ENCODE assay signal across 9 mouse cellular contexts in the genomic region with DNA sequence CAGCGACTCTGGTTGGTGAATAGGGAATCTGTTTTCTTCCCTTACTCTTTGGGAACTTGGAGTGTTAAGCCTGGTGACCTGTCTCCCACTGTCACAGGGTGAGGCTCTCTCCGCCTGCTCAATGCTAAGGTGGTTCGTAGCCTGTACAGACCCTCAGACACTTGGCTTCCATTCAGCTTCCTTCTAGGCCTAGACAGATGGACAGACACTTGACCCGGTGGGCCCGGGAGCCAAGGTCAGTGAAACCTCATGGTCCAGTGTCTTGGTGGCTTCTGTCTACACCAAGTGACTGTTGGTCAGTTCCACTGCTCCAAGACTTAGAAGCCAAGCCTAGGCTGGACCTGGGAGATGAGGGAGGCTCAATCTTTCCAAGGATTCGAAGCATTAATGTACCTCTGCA. TPM values are rescaled to one million over a fixed set of nuclear protein-coding genes. Genes with fewer than 3 reads are reported as not detected.
A peak's percentile ranks its signal among the peaks of the same experiment; 100 is the strongest.
DNase-seq lines count a peak whose midpoint lies in the region; ATAC-seq and TF ChIP-seq lines count a peak whose summit lies in the region.
"Had no signal": no experiment of that assay in that cellular context is flagged by ENCODE, and none has a peak within 500 bp of the region (broad histone marks: within the 10 kb centered on the region; RNA-seq: fewer than 3 reads in every experiment).

No protein-coding gene starts in this region.

- no peak overlapping the region for H3K4me3 ChIP-seq in hindbrain, postnatal 0 days (ENCODE audit: low read length)
- H3K4me3 ChIP-seq in hindbrain, embryonic 11.5 days (ENCODE audit: low read depth, low read length): no peak overlapping the region
- 0 out of 2 replicates have a peak overlapping the region, but pooled peaks have one; percentile 19 for H3K4me3 ChIP-seq in neural tube, embryonic 15.5 days (replicated peaks)
- H3K4me3 ChIP-seq in intestine, embryonic 16.5 days (ENCODE audit: low read length): peak overlapping the region; percentile 85

- DNase-seq in hindbrain, postnatal 0 days (ENCODE audit: low spot score): no peak
- DNase-seq in hindbrain, embryonic 11.5 days (ENCODE audit: low spot score): no peak
- no peak for DNase-seq in neural tube, embryonic 10.5 days (ENCODE audit: extremely low spot score, low spot score)
- no peak for DNase-seq in thymus, postnatal 0 days (ENCODE audit: low spot score)
- DNase-seq in adrenal gland, postnatal 10 days: no peak
- DNase-seq: right cerebral cortex, postnatal 14 days; thymus, postnatal 36 days had no signal

- H3K36me3 ChIP-seq in hindbrain, postnatal 0 days (ENCODE audit: insufficient read depth, low read length): no peaks in the 10 kb centered on the region
- no peaks in the 10 kb centered on the region for H3K36me3 ChIP-seq in hindbrain, embryonic 11.5 days (ENCODE audit: control insufficient read depth, insufficient read depth, low read length)
- H3K36me3 ChIP-seq in neural tube, embryonic 15.5 days: no peaks in the 10 kb centered on the region
- H3K36me3 ChIP-seq in intestine, embryonic 16.5 days (ENCODE audit: control insufficient read depth, insufficient read depth, low read length): peaks cover 4% of the 10 kb centered on the region; the same call in 1 of the 2 replicates

- H3K27ac ChIP-seq in hindbrain, postnatal 0 days: no peak overlapping the region
- no peak overlapping the region for H3K27ac ChIP-seq in hindbrain, embryonic 11.5 days (ENCODE audit: low read depth, low read length)
- H3K27ac ChIP-seq in neural tube, embryonic 15.5 days (replicated peaks): no peak overlapping the region
- H3K27ac ChIP-seq in intestine, embryonic 16.5 days (ENCODE audit: low read length): peak overlapping the region; percentile 9; the same call in 1 of the 2 replicates

- peak overlapping the region; percentile 79; the same call in 1 of the 2 replicates for H3K4me2 ChIP-seq in hindbrain, postnatal 0 days (ENCODE audit: low read depth, low read length)
- no peak overlapping the region for H3K4me2 ChIP-seq in hindbrain, embryonic 11.5 days (replicated peaks; ENCODE audit: low read depth, low read length)
- H3K4me2 ChIP-seq in neural tube, embryonic 15.5 days: peak overlapping the region; percentile 95; the same call in 1 of the 2 replicates
- peak overlapping the region; percentile 87 for H3K4me2 ChIP-seq in intestine, embryonic 16.5 days (ENCODE audit: low read depth, low read length)

- no peaks in the 10 kb centered on the region for H3K9me3 ChIP-seq in hindbrain, postnatal 0 days (ENCODE audit: low read length)
- H3K9me3 ChIP-seq in hindbrain, embryonic 11.5 days (ENCODE audit: control insufficient read depth, low read length): no peaks in the 10 kb centered on the region
- 0 out of 2 replicates have a peak, but pooled peaks cover 5% of the 10 kb centered on the region for H3K9me3 ChIP-seq in neural tube, embryonic 15.5 days (replicated peaks)
- no peaks in the 10 kb centered on the region; the same call in 1 of the 2 replicates for H3K9me3 ChIP-seq in intestine, embryonic 16.5 days (ENCODE audit: control insufficient read depth, low read length)

- TF ChIP-seq CTCF in hindbrain, postnatal 0 days (IDR thresholded peaks at IDR 0.05; ENCODE audit: low read depth): no peak

- no peak overlapping the region for H3K9ac ChIP-seq in hindbrain, postnatal 0 days (replicated peaks; ENCODE audit: low read length)
- no peak overlapping the region for H3K9ac ChIP-seq in hindbrain, embryonic 11.5 days (ENCODE audit: low read depth, low read length)
- no peak overlapping the region for H3K9ac ChIP-seq in neural tube, embryonic 15.5 days (replicated peaks)
- peak overlapping the region; percentile 72 for H3K9ac ChIP-seq in intestine, embryonic 16.5 days (ENCODE audit: low read depth, low read length)

- no peaks in the 10 kb centered on the region for H3K4me1 ChIP-seq in hindbrain, postnatal 0 days (ENCODE audit: insufficient read depth, low read length)
- peaks cover 4% of the 10 kb centered on the region; the same call in 1 of the 2 replicates for H3K4me1 ChIP-seq in hindbrain, embryonic 11.5 days (replicated peaks; ENCODE audit: control insufficient read depth, insufficient read depth, low read length)
- peaks cover 25% of the 10 kb centered on the region for H3K4me1 ChIP-seq in neural tube, embryonic 15.5 days
- peaks cover 36% of the 10 kb centered on the region for H3K4me1 ChIP-seq in intestine, embryonic 16.5 days (ENCODE audit: control insufficient read depth, insufficient read depth, low read length)

- H3K27me3 ChIP-seq in hindbrain, postnatal 0 days (ENCODE audit: insufficient read depth, low read length): peaks cover 8% of the 10 kb centered on the region; the same call in 1 of the 2 replicates
- H3K27me3 ChIP-seq in hindbrain, embryonic 11.5 days (ENCODE audit: control insufficient read depth, insufficient read depth, low read length): peaks cover 38% of the 10 kb centered on the region
- H3K27me3 ChIP-seq in neural tube, embryonic 15.5 days (replicated peaks): peaks cover 49% of the 10 kb centered on the region
- no peaks in the 10 kb centered on the region for H3K27me3 ChIP-seq in intestine, embryonic 16.5 days (replicated peaks; ENCODE audit: control insufficient read depth, insufficient read depth, low read length)

- WGBS in hindbrain, postnatal 0 days: 89% methylated on average over 6 of the region's 6 CpGs
- WGBS in hindbrain, embryonic 11.5 days: 90% methylated on average over 6 of the region's 6 CpGs
- 91% methylated on average over 6 of the region's 6 CpGs for WGBS in neural tube, embryonic 15.5 days
- 89% methylated on average over 6 of the region's 6 CpGs for WGBS in intestine, embryonic 16.5 days

- no peak for ATAC-seq in hindbrain, postnatal 0 days
- no peak for ATAC-seq in hindbrain, embryonic 11.5 days (ENCODE audit: low FRiP score)
- no peak for ATAC-seq in neural tube, embryonic 15.5 days (ENCODE audit: low FRiP score)
- no peak for ATAC-seq in intestine, embryonic 16.5 days

RNA-seq across cellular contexts. Expression of gene Tmem189, which starts 1.8 kb away (rescaled TPM):
- total RNA-seq in hindbrain, postnatal 0 days (2014; rRNA removed): 70.0 and 79.9 TPM in 2 replicates
- 41.4 and 42.0 TPM in 2 replicates for polyA plus RNA-seq in hindbrain, postnatal 0 days (2015; fragmentation: Nextera tagmentation; extraction: Ambion mirVana)
- polyA plus RNA-seq in hindbrain, embryonic 11.5 days (2014; fragmentation: Nextera tagmentation; extraction: Ambion mirVana): 27.5 and 34.0 TPM in 2 replicates
- polyA plus RNA-seq in neural tube, embryonic 15.5 days (2015; fragmentation: Nextera tagmentation; extraction: Ambion mirVana): 41.4 and 44.1 TPM in 2 replicates
- 28.6 and 33.7 TPM in 2 replicates for polyA plus RNA-seq in intestine, embryonic 16.5 days (2015; fragmentation: Nextera tagmentation; extraction: Ambion mirVana)
- polyA plus RNA-seq in thymus, postnatal 0 days (2015; fragmentation: Nextera tagmentation; extraction: Ambion mirVana): 43.7 and 47.7 TPM in 2 replicates
- 10 to 100 TPM; 31.2 to 33.5 TPM for total RNA-seq in adrenal gland, postnatal 10 days (2021)

RNA-seq across cellular contexts. Expression of gene Cebpb, which starts 2.7 kb away (rescaled TPM):
- 8.1 and 8.7 TPM in 2 replicates for total RNA-seq in hindbrain, postnatal 0 days (2014; rRNA removed)
- polyA plus RNA-seq in hindbrain, postnatal 0 days (2015; fragmentation: Nextera tagmentation; extraction: Ambion mirVana): 5.2 and 5.7 TPM in 2 replicates
- 1.5 and 3.1 TPM in 2 replicates for polyA plus RNA-seq in hindbrain, embryonic 11.5 days (2014; fragmentation: Nextera tagmentation; extraction: Ambion mirVana)
- polyA plus RNA-seq in neural tube, embryonic 15.5 days (2015; fragmentation: Nextera tagmentation; extraction: Ambion mirVana): 2.5 and 3.4 TPM in 2 replicates
- polyA plus RNA-seq in intestine, embryonic 16.5 days (2015; fragmentation: Nextera tagmentation; extraction: Ambion mirVana): 0.65 and 0.93 TPM in 2 replicates
- 7.3 and 7.8 TPM in 2 replicates for polyA plus RNA-seq in thymus, postnatal 0 days (2015; fragmentation: Nextera tagmentation; extraction: Ambion mirVana)
- total RNA-seq in adrenal gland, postnatal 10 days (2021): 100 to 1,000 TPM; 269 to 439 TPM

RNA-seq across cellular contexts. Expression of gene Gm20431, which starts 30.1 kb away (rescaled TPM):
- 7.5 and 10.7 TPM in 2 replicates for total RNA-seq in hindbrain, postnatal 0 days (2014; rRNA removed)
- polyA plus RNA-seq in hindbrain, postnatal 0 days (2015; fragmentation: Nextera tagmentation; extraction: Ambion mirVana): 7.2 and 9.8 TPM in 2 replicates
- 4.0 and 8.4 TPM in 2 replicates for polyA plus RNA-seq in hindbrain, embryonic 11.5 days (2014; fragmentation: Nextera tagmentation; extraction: Ambion mirVana)
- 8.0 and 13.8 TPM in 2 replicates for polyA plus RNA-seq in neural tube, embryonic 15.5 days (2015; fragmentation: Nextera tagmentation; extraction: Ambion mirVana)
- 2.0 and 3.2 TPM in 2 replicates for polyA plus RNA-seq in intestine, embryonic 16.5 days (2015; fragmentation: Nextera tagmentation; extraction: Ambion mirVana)
- 6.7 and 7.1 TPM in 2 replicates for polyA plus RNA-seq in thymus, postnatal 0 days (2015; fragmentation: Nextera tagmentation; extraction: Ambion mirVana)
- total RNA-seq in adrenal gland, postnatal 10 days (2021): 10 to 100 TPM; 16.4 to 17.5 TPM

RNA-seq across cellular contexts. Expression of gene Ube2v1, which starts 59.5 kb away (rescaled TPM):
- 209 and 247 TPM in 2 replicates for total RNA-seq in hindbrain, postnatal 0 days (2014; rRNA removed)
- 380 and 384 TPM in 2 replicates for polyA plus RNA-seq in hindbrain, postnatal 0 days (2015; fragmentation: Nextera tagmentation; extraction: Ambion mirVana)
- 237 and 257 TPM in 2 replicates for polyA plus RNA-seq in hindbrain, embryonic 11.5 days (2014; fragmentation: Nextera tagmentation; extraction: Ambion mirVana)
- polyA plus RNA-seq in neural tube, embryonic 15.5 days (2015; fragmentation: Nextera tagmentation; extraction: Ambion mirVana): 351 and 371 TPM in 2 replicates
- 273 and 293 TPM in 2 replicates for polyA plus RNA-seq in intestine, embryonic 16.5 days (2015; fragmentation: Nextera tagmentation; extraction: Ambion mirVana)
- 215 and 236 TPM in 2 replicates for polyA plus RNA-seq in thymus, postnatal 0 days (2015; fragmentation: Nextera tagmentation; extraction: Ambion mirVana)
- total RNA-seq in adrenal gland, postnatal 10 days (2021): 100 to 1,000 TPM; 159 to 162 TPM

Comparison
In these comparisons a context has a peak if more than half of its experiments do, and no peak if none do; other contexts are left out.
1. H3K4me3 ChIP-seq: peak in neural tube, embryonic 15.5 days (single experiment) and intestine, embryonic 16.5 days (single experiment); none in hindbrain, postnatal 0 days (single experiment) and hindbrain, embryonic 11.5 days (single experiment).